Mouse (Mus musculus) heart, adult 2 months (tissue): Measurements from ENCODE around the gene Bcar3.

Source experiments
- EP300 ChIP-seq: fragments of 200-500 bp; IDR thresholded peaks from 2 replicates; pipeline ENCODE4 v1.6.1; 2011; ENCODE audit warnings: low read depth, low read length, control low read depth; ENCODE audit not compliant: insufficient read depth
- POLR2A ChIP-seq: fragments of 200-500 bp; IDR thresholded peaks from 2 replicates; pipeline ENCODE4 v1.6.1; 2011; ENCODE audit warnings: mild to moderate bottlenecking, low read depth, low read length, control low read depth; ENCODE audit not compliant: insufficient read depth

GRCm38 (mm10) chr3:122295511-122295910 is 1.6 kb downstream of the Bcar3 start:
- TF ChIP-seq EP300 = peak; percentile 82
- no peak for TF ChIP-seq POLR2A
